Mouse (Mus musculus): ENCODE data around the gene Rec8. TPM values are rescaled to one million over a fixed set of nuclear protein-coding genes. Genes with fewer than 3 reads are reported as not detected.
A peak's percentile ranks its signal among the peaks of the same experiment; 100 is the strongest.

The Rec8 gene
- polyA plus RNA-seq, 1 experiment from 2014 or later, result 16.6 TPM

- peaks cover 95% of the 10 kb centered on the region for H3K36me3 ChIP-seq
- no peak overlapping the region for H3K9ac ChIP-seq (replicated peaks)
- H3K4me1 ChIP-seq, result peaks cover 11% of the 10 kb centered on the region
- no peak for ATAC-seq (ENCODE audit: low FRiP score)
- 96% methylated on average over 21 of the region's 21 CpGs for WGBS
- no peak overlapping the region for H3K4me2 ChIP-seq
- H3K4me3 ChIP-seq (replicated peaks), result no peak overlapping the region
- H3K27ac ChIP-seq (replicated peaks), result no peak overlapping the region
- no peaks in the 10 kb centered on the region for H3K9me3 ChIP-seq (replicated peaks)
- no peaks in the 10 kb centered on the region for H3K27me3 ChIP-seq (replicated peaks)
Observed at GRCm38 (mm10) chr14:55598521-55599390, 19.1 kb upstream of the Rec8 start.

- H3K4me3 ChIP-seq (replicated peaks), result peak within 1 kb of the TSS; percentile 34
- WGBS, result 86% methylated on average over 7 of the region's 7 CpGs
- no peak within 1 kb of the TSS for H3K9ac ChIP-seq (replicated peaks)
- peak within 1 kb of the TSS; percentile 63; the same call in 1 of the 2 replicates for H3K27ac ChIP-seq (replicated peaks)
- H3K4me1 ChIP-seq, result peaks cover 12% of the 10 kb centered on the region
- H3K4me2 ChIP-seq, result peak within 1 kb of the TSS; percentile 54
- no peaks in the 10 kb centered on the region for H3K9me3 ChIP-seq (replicated peaks)
- H3K36me3 ChIP-seq, result peaks cover 82% of the 10 kb centered on the region
- H3K27me3 ChIP-seq (replicated peaks), result no peaks in the 10 kb centered on the region
- no peak for ATAC-seq (ENCODE audit: low FRiP score)
Observed at GRCm38 (mm10) chr14:55603271-55603632, 14.6 kb upstream of the Rec8 start, which contains the start of gene Irf9. TSS of gene Irf9 (plus strand) at chr14:55603571.

GRCm38 (mm10) chr14:55603633-55604576 lies 13.9 kb upstream of the Rec8 start:
- Histone ChIP-seq H3K4me3 (replicated peaks) (peak overlapping the region; percentile 34), H3K9me3 (replicated peaks) (no peaks in the 10 kb centered on the region), H3K36me3 (peaks cover 82% of the 10 kb centered on the region)

GRCm38 (mm10) chr14:55604823-55605222 lies 13.0 kb upstream of the Rec8 start:
- 86% methylated on average over 11 of the region's 11 CpGs for WGBS
- no peaks in the 10 kb centered on the region for H3K9me3 ChIP-seq (replicated peaks)
- H3K36me3 ChIP-seq, result peaks cover 82% of the 10 kb centered on the region
- H3K4me1 ChIP-seq, result peaks cover 12% of the 10 kb centered on the region
- ATAC-seq (ENCODE audit: low FRiP score), result no peak
- H3K27ac ChIP-seq (replicated peaks), result no peak overlapping the region
- H3K27me3 ChIP-seq (replicated peaks), result no peaks in the 10 kb centered on the region
- H3K4me3 ChIP-seq (replicated peaks), result no peak overlapping the region
- H3K4me2 ChIP-seq, result peak overlapping the region; percentile 54
- H3K9ac ChIP-seq (replicated peaks), result no peak overlapping the region

More at GRCm38 (mm10) chr14:55603633-55604576, 13.9 kb upstream of the Rec8 start:
- peaks cover 12% of the 10 kb centered on the region for H3K4me1 ChIP-seq
- no peak overlapping the region for H3K9ac ChIP-seq (replicated peaks)
- ATAC-seq (ENCODE audit: low FRiP score), result peak; percentile 86; the same call in 1 of the 2 replicates
- WGBS, result 24% methylated on average over 19 of the region's 19 CpGs
- H3K27me3 ChIP-seq (replicated peaks), result no peaks in the 10 kb centered on the region
- peak overlapping the region; percentile 63; the same call in 1 of the 2 replicates for H3K27ac ChIP-seq (replicated peaks)
- H3K4me2 ChIP-seq, result peak overlapping the region; percentile 54

GRCm38 (mm10) chr14:55605743-55606459 lies 11.9 kb upstream of the Rec8 start:
- no peaks in the 10 kb centered on the region for H3K27me3 ChIP-seq (replicated peaks)
- H3K4me1 ChIP-seq, result peaks cover 12% of the 10 kb centered on the region
- no peak overlapping the region for H3K4me2 ChIP-seq
- H3K9me3 ChIP-seq (replicated peaks), result no peaks in the 10 kb centered on the region
- peaks cover 80% of the 10 kb centered on the region for H3K36me3 ChIP-seq
- no peak for ATAC-seq (ENCODE audit: low FRiP score)
- 94% methylated on average over 16 of the region's 16 CpGs for WGBS
- H3K9ac ChIP-seq (replicated peaks), result no peak overlapping the region
- no peak overlapping the region for H3K4me3 ChIP-seq (replicated peaks)
- no peak overlapping the region for H3K27ac ChIP-seq (replicated peaks)

- Histone ChIP-seq H3K27ac (replicated peaks) (no peak overlapping the region), H3K36me3 (peaks cover 56% of the 10 kb centered on the region), H3K4me2 (no peak overlapping the region), H3K27me3 (replicated peaks) (no peaks in the 10 kb centered on the region), H3K4me1 (peaks cover 11% of the 10 kb centered on the region), H3K9me3 (replicated peaks) (no peaks in the 10 kb centered on the region), H3K4me3 (replicated peaks) (no peak overlapping the region), H3K9ac (replicated peaks) (no peak overlapping the region)
- ATAC-seq (ENCODE audit: low FRiP score), result no peak
- 95% methylated on average over 6 of the region's 6 CpGs for WGBS
Observed at GRCm38 (mm10) chr14:55608339-55608738, 9.5 kb upstream of the Rec8 start.

- no peak overlapping the region for H3K4me2 ChIP-seq
- 80% methylated on average over 6 of the region's 6 CpGs for WGBS
- H3K36me3 ChIP-seq, result peaks cover 23% of the 10 kb centered on the region
- no peaks in the 10 kb centered on the region for H3K4me1 ChIP-seq
- no peak overlapping the region for H3K27ac ChIP-seq (replicated peaks)
- H3K4me3 ChIP-seq (replicated peaks), result no peak overlapping the region
- H3K27me3 ChIP-seq (replicated peaks), result no peaks in the 10 kb centered on the region
- H3K9ac ChIP-seq (replicated peaks), result no peak overlapping the region
- no peaks in the 10 kb centered on the region for H3K9me3 ChIP-seq (replicated peaks)
- no peak for ATAC-seq (ENCODE audit: low FRiP score)
Observed at GRCm38 (mm10) chr14:55613346-55613745, 4.5 kb upstream of the Rec8 start.

- H3K27ac ChIP-seq (replicated peaks), result no peak overlapping the region
- no peaks in the 10 kb centered on the region for H3K27me3 ChIP-seq (replicated peaks)
- peaks cover 10% of the 10 kb centered on the region for H3K36me3 ChIP-seq
- H3K9ac ChIP-seq (replicated peaks), result no peak overlapping the region
- H3K4me2 ChIP-seq, result no peak overlapping the region
- H3K4me1 ChIP-seq, result no peaks in the 10 kb centered on the region
- H3K4me3 ChIP-seq (replicated peaks), result no peak overlapping the region
- ATAC-seq (ENCODE audit: low FRiP score), result no peak
- WGBS, result 80% methylated on average over 7 of the region's 7 CpGs
- H3K9me3 ChIP-seq (replicated peaks), result no peaks in the 10 kb centered on the region
Observed at GRCm38 (mm10) chr14:55614565-55615178, 3.2 kb upstream of the Rec8 start.

- H3K36me3 ChIP-seq, result no peaks in the 10 kb centered on the region
- WGBS, result 59% methylated on average over 2 of the region's 2 CpGs
- no peaks in the 10 kb centered on the region for H3K27me3 ChIP-seq (replicated peaks)
- no peak for ATAC-seq (ENCODE audit: low FRiP score)
- no peaks in the 10 kb centered on the region for H3K9me3 ChIP-seq (replicated peaks)
- H3K4me3 ChIP-seq (replicated peaks), result no peak overlapping the region
- no peak overlapping the region for H3K27ac ChIP-seq (replicated peaks)
- no peaks in the 10 kb centered on the region for H3K4me1 ChIP-seq
- H3K9ac ChIP-seq (replicated peaks), result no peak overlapping the region
- no peak overlapping the region for H3K4me2 ChIP-seq
Observed at GRCm38 (mm10) chr14:55615876-55616275, 2.0 kb upstream of the Rec8 start.

- no peaks in the 10 kb centered on the region for H3K9me3 ChIP-seq (replicated peaks)
- 84% methylated on average over 2 of the region's 2 CpGs for WGBS
- H3K27me3 ChIP-seq (replicated peaks), result no peaks in the 10 kb centered on the region
- no peak for ATAC-seq (ENCODE audit: low FRiP score)
- no peak overlapping the region for H3K9ac ChIP-seq (replicated peaks)
- H3K27ac ChIP-seq (replicated peaks), result no peak overlapping the region
- H3K4me3 ChIP-seq (replicated peaks), result no peak overlapping the region
- H3K4me2 ChIP-seq, result no peak overlapping the region
- no peaks in the 10 kb centered on the region for H3K4me1 ChIP-seq
- H3K36me3 ChIP-seq, result no peaks in the 10 kb centered on the region
Observed at GRCm38 (mm10) chr14:55616844-55617243, 993 bp upstream of the Rec8 start.

Data from neural tube, embryonic 15.5 days (tissue).